Mouse (Mus musculus): Measurements from ENCODE around the gene Rassf3.

Rassf3 gene

GRCm38 (mm10) chr10:121492608-121493315, 16.6 kb upstream of the Rassf3 start:
- DNase-seq (ENCODE audit: low read depth, low spot score): no peak

- no peak for DNase-seq (ENCODE audit: low read depth, low spot score)
These were observed 13.8 kb upstream of the Rassf3 start for GRCm38 (mm10) chr10:121489941-121490340.

- no peak for DNase-seq (ENCODE audit: low read depth, low spot score)
These were observed 12.6 kb upstream of the Rassf3 start for GRCm38 (mm10) chr10:121488623-121489299.

GRCm38 (mm10) chr10:121487716-121488115, 11.6 kb upstream of the Rassf3 start:
- DNase-seq (ENCODE audit: low read depth, low spot score): no peak

GRCm38 (mm10) chr10:121486350-121486749, 10.2 kb upstream of the Rassf3 start:
- no peak for DNase-seq (ENCODE audit: low read depth, low spot score)

GRCm38 (mm10) chr10:121483364-121483763, 7.2 kb upstream of the Rassf3 start:
- DNase-seq (ENCODE audit: low read depth, low spot score): no peak

GRCm38 (mm10) chr10:121481141-121481540, 5.0 kb upstream of the Rassf3 start:
- no peak for DNase-seq (ENCODE audit: low read depth, low spot score)

- DNase-seq (ENCODE audit: low read depth, low spot score): no peak
These were observed 3.8 kb upstream of the Rassf3 start for GRCm38 (mm10) chr10:121479987-121480386.

GRCm38 (mm10) chr10:121477433-121477832, 1.3 kb upstream of the Rassf3 start:
- no peak for DNase-seq (ENCODE audit: low read depth, low spot score)

GRCm38 (mm10) chr10:121476968-121477337, 806 bp upstream of the Rassf3 start:
- no peak for DNase-seq (ENCODE audit: low read depth, low spot score)

- no peak for DNase-seq (ENCODE audit: low read depth, low spot score)
These were observed 438 bp downstream of the Rassf3 start for GRCm38 (mm10) chr10:121475672-121476146.

- no peak for DNase-seq (ENCODE audit: low read depth, low spot score)
These were observed 961 bp downstream of the Rassf3 start for GRCm38 (mm10) chr10:121475101-121475671.

GRCm38 (mm10) chr10:121474288-121474687, 1.9 kb downstream of the Rassf3 start:
- DNase-seq (ENCODE audit: low read depth, low spot score): no peak

- DNase-seq (ENCODE audit: low read depth, low spot score): no peak
These were observed 2.4 kb downstream of the Rassf3 start for GRCm38 (mm10) chr10:121473723-121474215.

- no peak for DNase-seq (ENCODE audit: low read depth, low spot score)
These were observed 3.4 kb downstream of the Rassf3 start for GRCm38 (mm10) chr10:121472593-121473217.

GRCm38 (mm10) chr10:121471570-121472197, 4.5 kb downstream of the Rassf3 start:
- no peak for DNase-seq (ENCODE audit: low read depth, low spot score)

- DNase-seq (ENCODE audit: low read depth, low spot score): no peak
These were observed 6.5 kb downstream of the Rassf3 start for GRCm38 (mm10) chr10:121469625-121470024.

- DNase-seq (ENCODE audit: low read depth, low spot score): no peak
These were observed 7.2 kb downstream of the Rassf3 start for GRCm38 (mm10) chr10:121468985-121469384.

GRCm38 (mm10) chr10:121468261-121468660, 7.9 kb downstream of the Rassf3 start:
- DNase-seq (ENCODE audit: low read depth, low spot score): no peak

GRCm38 (mm10) chr10:121467792-121468191, 8.4 kb downstream of the Rassf3 start:
- no peak for DNase-seq (ENCODE audit: low read depth, low spot score)

- DNase-seq (ENCODE audit: low read depth, low spot score): no peak
These were observed 9.1 kb downstream of the Rassf3 start for GRCm38 (mm10) chr10:121467016-121467415.

GRCm38 (mm10) chr10:121465033-121465432, 11.1 kb downstream of the Rassf3 start:
- DNase-seq (ENCODE audit: low read depth, low spot score): no peak

Measured in WW6 (cell line).